Mouse (Mus musculus) spleen, adult 2 months (tissue): Measurements from ENCODE around the gene Galnt17. TPM values are rescaled to one million over a fixed set of nuclear protein-coding genes. Genes with fewer than 3 reads are reported as not detected.

Experiments used
- DNase-seq, 2 experiments: peaks; one replicate each; pipeline versions ENCODE4 v3.0.0 to v3.0.0-alpha.2; 2012 to 2021; ENCODE audit warnings: low spot score in 2 of 2, low read depth in 1 of 2
- H3K27ac ChIP-seq: fragments of 200-500 bp; 2 replicates; pipeline ENCODE4 v1.5.1; 2012; ENCODE audit warnings: low read length, inconsistent platforms; ENCODE audit not compliant: insufficient read depth
- H3K27me3 ChIP-seq: fragments of 200-500 bp; 2 replicates; pipeline ENCODE4 v1.6.1; 2012; ENCODE audit warnings: mild to moderate bottlenecking, moderate library complexity, low read length, inconsistent platforms; ENCODE audit not compliant: control insufficient read depth, insufficient read depth
- H3K36me3 ChIP-seq: fragments of 200-500 bp; 2 replicates; pipeline ENCODE4 v1.6.1; 2012; ENCODE audit warnings: mild to moderate bottlenecking, low read length, inconsistent platforms; ENCODE audit not compliant: control insufficient read depth, insufficient read depth
- H3K4me1 ChIP-seq: fragments of 200-500 bp; 2 replicates; pipeline ENCODE4 v1.6.1; 2011; ENCODE audit warnings: inconsistent platforms; ENCODE audit not compliant: control insufficient read depth, insufficient read depth, insufficient read length
- H3K4me3 ChIP-seq: fragments of 200-500 bp; 2 replicates; pipeline ENCODE4 v1.5.1; 2011; ENCODE audit warnings: mild to moderate bottlenecking, inconsistent platforms; ENCODE audit not compliant: insufficient read depth, insufficient read length; ENCODE audit errors: extremely low read depth
- CTCF ChIP-seq: fragments of 200-500 bp; IDR thresholded peaks from 2 replicates; pipeline ENCODE4 v1.5.1; 2011; ENCODE audit warnings: mild to moderate bottlenecking, inconsistent platforms; ENCODE audit not compliant: insufficient read depth, insufficient read length, insufficient replicate concordance; ENCODE audit errors: extremely low read depth
- POLR2A ChIP-seq: fragments of 200-500 bp; IDR thresholded peaks from 2 replicates; pipeline ENCODE4 v1.6.1; 2011; ENCODE audit warnings: low read depth, low read length, inconsistent platforms
- WGBS: fragments of 180-500 bp; shearing (Covaris S2); methylation state at CpG from one replicate; pipeline ENCODE4 v1.1.7; 2018; 5-methylcytosine and 5-hydroxymethylcytosine counted together
- polyA plus RNA-seq: library from polyadenylated mRNA; depleted of rRNA; stranded (reverse); fragments of >200 nt; gene quantifications from 2 replicates; pipeline ENCODE4 v1.2.3, GENCODE M21; 2012

Galnt17 gene
- polyA plus RNA-seq, 1 experiment: 0.04 TPM

- no peak overlapping the region for H3K27ac ChIP-seq
- H3K4me3 ChIP-seq: no peak overlapping the region
- TF ChIP-seq CTCF: no peak
- no peak for TF ChIP-seq POLR2A
- DNase-seq: no peak
- no peaks in the 10 kb centered on the region for H3K36me3 ChIP-seq
- H3K4me1 ChIP-seq: no peaks in the 10 kb centered on the region
- WGBS: 4% methylated on average over 64 of the region's 64 CpGs
- H3K27me3 ChIP-seq: no peaks in the 10 kb centered on the region
Measured at GRCm38 (mm10) chr5:131306908-131307655, 1.2 kb downstream of the Galnt17 start.

- WGBS: 5% methylated on average over 39 of the region's 39 CpGs
- Histone ChIP-seq H3K4me3 (no peak overlapping the region), H3K27me3 (no peaks in the 10 kb centered on the region), H3K36me3 (no peaks in the 10 kb centered on the region), H3K4me1 (no peaks in the 10 kb centered on the region), H3K27ac (no peak overlapping the region)
- TF ChIP-seq CTCF (no peak), POLR2A (no peak)
- no peak for DNase-seq
Measured at GRCm38 (mm10) chr5:131306321-131306907, 1.9 kb downstream of the Galnt17 start.

GRCm38 (mm10) chr5:131305223-131305622 lies 3.1 kb downstream of the Galnt17 start:
- TF ChIP-seq POLR2A (no peak), CTCF (no peak)

GRCm38 (mm10) chr5:131301526-131301925 lies 6.8 kb downstream of the Galnt17 start:
- H3K36me3 ChIP-seq: no peaks in the 10 kb centered on the region
- H3K27me3 ChIP-seq: no peaks in the 10 kb centered on the region
- no peaks in the 10 kb centered on the region for H3K4me1 ChIP-seq
- TF ChIP-seq POLR2A (no peak), CTCF (no peak)
- no peak overlapping the region for H3K27ac ChIP-seq
- WGBS: 88% methylated on average over 3 of the region's 3 CpGs
- H3K4me3 ChIP-seq: no peak overlapping the region
- DNase-seq: no peak

More at GRCm38 (mm10) chr5:131305223-131305622, 3.1 kb downstream of the Galnt17 start:
- Histone ChIP-seq H3K4me1 (no peaks in the 10 kb centered on the region), H3K27ac (no peak overlapping the region), H3K27me3 (no peaks in the 10 kb centered on the region), H3K4me3 (no peak overlapping the region), H3K36me3 (no peaks in the 10 kb centered on the region)
- 69% methylated on average over 5 of the region's 5 CpGs for WGBS
- no peak for DNase-seq

- 80% methylated on average over 16 of the region's 16 CpGs for WGBS
- H3K4me3 ChIP-seq: no peak overlapping the region
- H3K4me1 ChIP-seq: no peaks in the 10 kb centered on the region
- H3K36me3 ChIP-seq: no peaks in the 10 kb centered on the region
- no peaks in the 10 kb centered on the region for H3K27me3 ChIP-seq
- TF ChIP-seq POLR2A (no peak), CTCF (no peak)
- no peak for DNase-seq
- H3K27ac ChIP-seq: no peak overlapping the region
Measured at GRCm38 (mm10) chr5:131293726-131294449, 14.4 kb downstream of the Galnt17 start.

- TF ChIP-seq CTCF (no peak), POLR2A (no peak)
- H3K36me3 ChIP-seq: no peaks in the 10 kb centered on the region
- H3K4me1 ChIP-seq: no peaks in the 10 kb centered on the region
- no peaks in the 10 kb centered on the region for H3K27me3 ChIP-seq
- no peak overlapping the region for H3K4me3 ChIP-seq
- 88% methylated on average over 6 of the region's 6 CpGs for WGBS
- no peak overlapping the region for H3K27ac ChIP-seq
- no peak for DNase-seq
Measured at GRCm38 (mm10) chr5:131287091-131287490, 21.2 kb downstream of the Galnt17 start.

- Histone ChIP-seq H3K27ac (no peak overlapping the region), H3K36me3 (no peaks in the 10 kb centered on the region), H3K4me3 (no peak overlapping the region), H3K27me3 (no peaks in the 10 kb centered on the region), H3K4me1 (no peaks in the 10 kb centered on the region)
- no peak for DNase-seq
- 85% methylated on average over 2 of the region's 2 CpGs for WGBS
- TF ChIP-seq POLR2A (no peak), CTCF (no peak)
Measured at GRCm38 (mm10) chr5:131286680-131287079, 21.6 kb downstream of the Galnt17 start.
